Mouse (Mus musculus) erythroblast, embryonic 14.5 days (primary cell): ENCODE measurements around the gene Best2.
A peak's percentile ranks its signal among the peaks of the same experiment; 100 is the strongest.

Experiments used
- GATA1 ChIP-seq: IDR thresholded peaks from 2 replicates; pipeline ENCODE4 v1.6.1; 2012; ENCODE audit warnings: low read length, inconsistent platforms, mixed read lengths
- TAL1 ChIP-seq: IDR thresholded peaks from 3 replicates; pipeline ENCODE4 v1.6.1; 2012; ENCODE audit warnings: low read length, inconsistent platforms, mixed read lengths

GRCm38 (mm10) chr8:84967532-84968304, 46.6 kb downstream of the Best2 start:
- no peak for TF ChIP-seq GATA1
- peak; percentile 56 for TF ChIP-seq TAL1
